Mouse (Mus musculus) midbrain, embryonic 12.5 days (tissue): ENCODE measurements around the gene Fam20b. TPM values are rescaled to one million over a fixed set of nuclear protein-coding genes. Genes with fewer than 3 reads are reported as not detected.
"Not testable (repeated sequence)": the region's sequence is repeated elsewhere in the genome, so short reads cannot be mapped to it uniquely, and the experiment has no call there.

Experiments
- ATAC-seq: fragments of 200-750 bp; cut with Nextera tagmentation; 2 replicates; pipeline ENCODE4 v1.8.0; 2017; ENCODE audit warnings: low read depth, moderate TSS enrichment, moderate library complexity; ENCODE audit not compliant: low FRiP score
- H3K27ac ChIP-seq: fragments of 300-500 bp; sonication (generic); replicated peaks from 2 replicates; pipeline ENCODE4 v1.5.1; 2016; ENCODE audit warnings: mild to moderate bottlenecking
- H3K27me3 ChIP-seq: fragments of 300-500 bp; sonication (generic); 2 replicates; pipeline ENCODE4 v1.6.1; 2016; ENCODE audit warnings: mild to moderate bottlenecking
- H3K36me3 ChIP-seq: fragments of 300-500 bp; sonication (generic); 2 replicates; pipeline ENCODE4 v1.6.1; 2016
- H3K4me1 ChIP-seq: fragments of 300-500 bp; sonication (generic); 2 replicates; pipeline ENCODE4 v1.6.1; 2016
- H3K4me2 ChIP-seq: fragments of 300-500 bp; sonication (generic); replicated peaks from 2 replicates; pipeline ENCODE4 v1.6.1; 2016; ENCODE audit warnings: mild to moderate bottlenecking, moderate library complexity
- H3K4me3 ChIP-seq: fragments of 300-500 bp; sonication (generic); 2 replicates; pipeline ENCODE4 v1.5.1; 2016; ENCODE audit warnings: mild to moderate bottlenecking
- H3K9ac ChIP-seq: fragments of 300-500 bp; sonication (generic); replicated peaks from 2 replicates; pipeline ENCODE4 v1.6.1; 2016; ENCODE audit warnings: mild to moderate bottlenecking, moderate library complexity
- H3K9me3 ChIP-seq: fragments of 300-500 bp; sonication (generic); 2 replicates; pipeline ENCODE4 v1.6.1; 2016; ENCODE audit warnings: mild to moderate bottlenecking
- WGBS: fragments of 180-500 bp; shearing (Covaris S2); methylation state at CpG from one replicate; pipeline ENCODE4 v1.1.7; 2016; 5-methylcytosine and 5-hydroxymethylcytosine counted together
- polyA plus RNA-seq: library from polyadenylated mRNA; unstranded; fragments of >200 nt; fragmentation: Nextera tagmentation; extraction: Ambion mirVana; gene quantifications from 2 replicates; pipeline ENCODE4 v1.2.1, GENCODE M21; 2016

The Fam20b gene
- polyA plus RNA-seq, 1 experiment from 2014 or later, result 28.5 TPM

- not testable (repeated sequence) for H3K27me3 ChIP-seq, ATAC-seq, H3K9ac ChIP-seq, H3K4me1 ChIP-seq, H3K4me3 ChIP-seq, H3K27ac ChIP-seq, H3K36me3 ChIP-seq, H3K9me3 ChIP-seq, H3K4me2 ChIP-seq
- 71% methylated on average over 21 of the region's 21 CpGs for WGBS
Observed at GRCm38 (mm10) chr1:156660660-156661236, 58.1 kb downstream of the Fam20b start.

- no peaks in the 10 kb centered on the region for H3K9me3 ChIP-seq
Observed at GRCm38 (mm10) chr1:156659906-156660659, 58.8 kb downstream of the Fam20b start.

GRCm38 (mm10) chr1:156658676-156659075 is 60.2 kb downstream of the Fam20b start:
- Histone ChIP-seq H3K27me3 (no peaks in the 10 kb centered on the region), H3K27ac (no peak overlapping the region), H3K9me3 (no peaks in the 10 kb centered on the region), H3K4me1 (no peaks in the 10 kb centered on the region), H3K4me3 (no peak overlapping the region), H3K4me2 (no peak overlapping the region), H3K9ac (no peak overlapping the region), H3K36me3 (no peaks in the 10 kb centered on the region)
- no peak for ATAC-seq
- WGBS, result 92% methylated on average over 5 of the region's 5 CpGs

More at GRCm38 (mm10) chr1:156659906-156660659, 58.8 kb downstream of the Fam20b start:
- Histone ChIP-seq H3K4me1 (no peaks in the 10 kb centered on the region), H3K36me3 (no peaks in the 10 kb centered on the region), H3K9ac (no peak overlapping the region), H3K4me3 (no peak overlapping the region), H3K27ac (no peak overlapping the region), H3K4me2 (no peak overlapping the region), H3K27me3 (no peaks in the 10 kb centered on the region)
- WGBS, result 89% methylated on average over 13 of the region's 13 CpGs
- no peak for ATAC-seq

GRCm38 (mm10) chr1:156657523-156657922 is 61.4 kb downstream of the Fam20b start:
- H3K9ac ChIP-seq, result no peak overlapping the region
- H3K27me3 ChIP-seq, result no peaks in the 10 kb centered on the region
- no peak overlapping the region for H3K4me3 ChIP-seq
- no peak overlapping the region for H3K27ac ChIP-seq
- H3K4me1 ChIP-seq, result no peaks in the 10 kb centered on the region
- 87% methylated on average over 4 of the region's 4 CpGs for WGBS
- ATAC-seq, result no peak
- H3K9me3 ChIP-seq, result no peaks in the 10 kb centered on the region
- no peaks in the 10 kb centered on the region for H3K36me3 ChIP-seq
- no peak overlapping the region for H3K4me2 ChIP-seq

- no peaks in the 10 kb centered on the region; the same call in 1 of the 2 replicates for H3K36me3 ChIP-seq
- H3K4me1 ChIP-seq, result no peaks in the 10 kb centered on the region
- no peak for ATAC-seq
- H3K27ac ChIP-seq, result no peak overlapping the region
- no peaks in the 10 kb centered on the region for H3K27me3 ChIP-seq
- no peak overlapping the region for H3K9ac ChIP-seq
- no peak overlapping the region for H3K4me3 ChIP-seq
- no peak overlapping the region for H3K4me2 ChIP-seq
- no peaks in the 10 kb centered on the region for H3K9me3 ChIP-seq
- 81% methylated on average over 13 of the region's 13 CpGs for WGBS
Observed at GRCm38 (mm10) chr1:156654735-156655530, 64.0 kb downstream of the Fam20b start.

GRCm38 (mm10) chr1:156652189-156652822 is 66.6 kb downstream of the Fam20b start:
- no peaks in the 10 kb centered on the region for H3K27me3 ChIP-seq
- H3K4me1 ChIP-seq, result no peaks in the 10 kb centered on the region
- no peak overlapping the region for H3K9ac ChIP-seq
- WGBS, result 72% methylated on average over 6 of the region's 6 CpGs
- ATAC-seq, result no peak
- H3K4me3 ChIP-seq, result no peak overlapping the region
- H3K9me3 ChIP-seq, result no peaks in the 10 kb centered on the region
- no peak overlapping the region for H3K4me2 ChIP-seq
- H3K27ac ChIP-seq, result no peak overlapping the region
- peaks cover 6% of the 10 kb centered on the region; the same call in 1 of the 2 replicates for H3K36me3 ChIP-seq

- Histone ChIP-seq H3K4me1 (no peaks in the 10 kb centered on the region), H3K9me3 (no peaks in the 10 kb centered on the region), H3K27me3 (no peaks in the 10 kb centered on the region), H3K4me2 (no peak overlapping the region), H3K36me3 (peaks cover 6% of the 10 kb centered on the region; the same call in 1 of the 2 replicates), H3K4me3 (no peak overlapping the region), H3K9ac (no peak overlapping the region), H3K27ac (no peak overlapping the region)
- WGBS, result 79% methylated on average over 9 of the region's 9 CpGs
- no peak for ATAC-seq
Observed at GRCm38 (mm10) chr1:156650631-156651030, 68.3 kb downstream of the Fam20b start.

- H3K36me3 ChIP-seq, result peaks cover 6% of the 10 kb centered on the region; the same call in 1 of the 2 replicates
- no peaks in the 10 kb centered on the region for H3K27me3 ChIP-seq
- H3K27ac ChIP-seq, result no peak overlapping the region
- WGBS, result 36% methylated on average over 2 of the region's 2 CpGs
- no peak overlapping the region for H3K4me3 ChIP-seq
- H3K9me3 ChIP-seq, result no peaks in the 10 kb centered on the region
- no peak overlapping the region for H3K9ac ChIP-seq
- no peak overlapping the region for H3K4me2 ChIP-seq
- ATAC-seq, result no peak
- H3K4me1 ChIP-seq, result peaks cover 12% of the 10 kb centered on the region
Observed at GRCm38 (mm10) chr1:156648705-156649104, 70.2 kb downstream of the Fam20b start.

GRCm38 (mm10) chr1:156645971-156646370 is 72.9 kb downstream of the Fam20b start:
- ATAC-seq, result no peak
- H3K9me3 ChIP-seq, result no peaks in the 10 kb centered on the region
- no peak overlapping the region for H3K9ac ChIP-seq
- 90% methylated on average over 4 of the region's 4 CpGs for WGBS
- no peak overlapping the region for H3K4me2 ChIP-seq
- H3K4me3 ChIP-seq, result no peak overlapping the region
- peaks cover 15% of the 10 kb centered on the region for H3K4me1 ChIP-seq
- H3K36me3 ChIP-seq, result peaks cover 31% of the 10 kb centered on the region
- no peak overlapping the region for H3K27ac ChIP-seq
- no peaks in the 10 kb centered on the region; the same call in 1 of the 2 replicates for H3K27me3 ChIP-seq

- Histone ChIP-seq H3K4me3 (no peak overlapping the region), H3K27ac (no peak overlapping the region), H3K9ac (no peak overlapping the region), H3K4me2 (no peak overlapping the region), H3K36me3 (peaks cover 41% of the 10 kb centered on the region), H3K4me1 (peaks cover 15% of the 10 kb centered on the region), H3K27me3 (no peaks in the 10 kb centered on the region; the same call in 1 of the 2 replicates), H3K9me3 (no peaks in the 10 kb centered on the region)
- ATAC-seq, result no peak
- WGBS, result 73% methylated on average over 13 of the region's 13 CpGs
Observed at GRCm38 (mm10) chr1:156644780-156645523, 73.9 kb downstream of the Fam20b start.

GRCm38 (mm10) chr1:156644061-156644460 is 74.8 kb downstream of the Fam20b start:
- Histone ChIP-seq H3K9ac (no peak overlapping the region), H3K27ac (no peak overlapping the region), H3K36me3 (peaks cover 36% of the 10 kb centered on the region), H3K9me3 (no peaks in the 10 kb centered on the region), H3K4me1 (peaks cover 15% of the 10 kb centered on the region), H3K27me3 (no peaks in the 10 kb centered on the region; the same call in 1 of the 2 replicates), H3K4me2 (no peak overlapping the region), H3K4me3 (no peak overlapping the region)
- WGBS, result 28% methylated on average over 10 of the region's 10 CpGs
- no peak for ATAC-seq
